Mouse (Mus musculus) heart, postnatal 0 days (tissue): ENCODE results near the gene Fxr2. TPM values are rescaled to one million over a fixed set of nuclear protein-coding genes. Genes with fewer than 3 reads are reported as not detected.

Experiments used
- ATAC-seq: fragments of 200-750 bp; cut with Nextera tagmentation; 2 replicates; pipeline ENCODE4 v1.8.0; 2017; ENCODE audit warnings: low read depth, moderate number of reproducible peaks, moderate library complexity; ENCODE audit not compliant: insufficient read depth
- DNase-seq: peaks from one replicate; pipeline ENCODE4 v3.0.0-alpha.2; 2016; ENCODE audit warnings: low spot score
- H3K27ac ChIP-seq: fragments of 300-500 bp; sonication (generic); 2 replicates; pipeline ENCODE4 v1.5.1; 2014; ENCODE audit warnings: low read depth, mild to moderate bottlenecking
- H3K27me3 ChIP-seq: fragments of 300-500 bp; sonication (generic); 2 replicates; pipeline ENCODE4 v1.6.1; 2014; ENCODE audit warnings: low read length, mixed read lengths; ENCODE audit not compliant: control insufficient read depth, insufficient read depth
- H3K36me3 ChIP-seq: fragments of 300-500 bp; sonication (generic); replicated peaks from 2 replicates; pipeline ENCODE4 v1.6.1; 2014; ENCODE audit warnings: low read length, mixed read lengths; ENCODE audit not compliant: control insufficient read depth, insufficient read depth
- H3K4me1 ChIP-seq: fragments of 300-500 bp; sonication (generic); 2 replicates; pipeline ENCODE4 v1.6.1; 2014; ENCODE audit warnings: antibody characterized with exemption; ENCODE audit not compliant: control insufficient read depth, insufficient read depth
- H3K4me2 ChIP-seq: fragments of 300-500 bp; sonication (generic); 2 replicates; pipeline ENCODE4 v1.6.1; 2014; ENCODE audit warnings: low read depth, mild to moderate bottlenecking, low read length, moderate library complexity
- H3K4me3 ChIP-seq: fragments of 300-500 bp; sonication (generic); 2 replicates; pipeline ENCODE4 v1.5.1; 2014; ENCODE audit warnings: low read depth, low read length
- H3K9ac ChIP-seq: fragments of 300-500 bp; sonication (generic); replicated peaks from 2 replicates; pipeline ENCODE4 v1.6.1; 2014; ENCODE audit warnings: low read depth, low read length, mixed read lengths
- H3K9me3 ChIP-seq: fragments of 300-500 bp; sonication (generic); replicated peaks from 2 replicates; pipeline ENCODE4 v1.6.1; 2016; ENCODE audit warnings: low read length; ENCODE audit not compliant: control insufficient read depth
- CTCF ChIP-seq: IDR thresholded peaks from 2 replicates; pipeline ENCODE4 v1.5.1; 2016; ENCODE audit warnings: antibody characterized with exemption, control low read depth, low read depth
- EP300 ChIP-seq: IDR thresholded peaks from 2 replicates; pipeline ENCODE4 v1.6.1; 2016; ENCODE audit warnings: antibody characterized with exemption, low read depth
- WGBS: fragments of 180-500 bp; shearing (Covaris S2); extraction: QIAGEN DNeasy Blood & Tissue Kit; methylation state at CpG from one replicate; pipeline ENCODE4 v1.1.7; 2014; 5-methylcytosine and 5-hydroxymethylcytosine counted together
- polyA plus RNA-seq: library from polyadenylated mRNA; unstranded; fragments of >200 nt; fragmentation: Nextera tagmentation; extraction: Ambion mirVana; gene quantifications from 2 replicates; pipeline ENCODE4 v1.2.1, GENCODE M21; 2015
- total RNA-seq: library from RNA; depleted of rRNA; stranded (reverse); fragments of >200 nt; gene quantifications from 2 replicates; pipeline ENCODE4 v1.2.3, GENCODE M21; 2014; ENCODE audit warnings: low replicate concordance

Fxr2 gene
- total and polyA plus RNA-seq, 2 experiments from 2014 or later: 15.8 to 64.7 TPM

GRCm38 (mm10) chr11:69679144-69679543, 46.4 kb downstream of the Fxr2 start:
- Histone ChIP-seq H3K9me3 (no peaks in the 10 kb centered on the region), H3K4me3 (no peak overlapping the region), H3K27ac (no peak overlapping the region), H3K4me2 (no peak overlapping the region), H3K9ac (no peak overlapping the region), H3K4me1 (peaks cover 10% of the 10 kb centered on the region), H3K27me3 (no peaks in the 10 kb centered on the region), H3K36me3 (peaks cover 47% of the 10 kb centered on the region)
- ATAC-seq (no peak), DNase-seq (no peak)
- WGBS: 100% methylated on average over 2 of the region's 2 CpGs
- no peak for TF ChIP-seq CTCF
- no peak for TF ChIP-seq EP300

GRCm38 (mm10) chr11:69680136-69680855, 47.5 kb downstream of the Fxr2 start:
- peaks cover 13% of the 10 kb centered on the region for H3K4me1 ChIP-seq
- no peak for ATAC-seq
- H3K4me3 ChIP-seq: no peak overlapping the region
- peaks cover 35% of the 10 kb centered on the region for H3K36me3 ChIP-seq
- WGBS: 89% methylated on average over 30 of the region's 30 CpGs
- TF ChIP-seq EP300 (no peak), CTCF (no peak)
- no peaks in the 10 kb centered on the region for H3K9me3 ChIP-seq
- peak overlapping the region; percentile 85; the same call in 1 of the 2 replicates for H3K9ac ChIP-seq
- H3K27ac ChIP-seq: no peak overlapping the region
- no peaks in the 10 kb centered on the region for H3K27me3 ChIP-seq
- no peak for DNase-seq
- H3K4me2 ChIP-seq: peak overlapping the region; percentile 93; the same call in 1 of the 2 replicates

GRCm38 (mm10) chr11:69681314-69682208, 48.8 kb downstream of the Fxr2 start, which contains the start of gene Senp3:
Senp3 (minus strand) TSS chr11:69682084.
- 0% methylated on average over 68 of the region's 80 CpGs for WGBS
- Histone ChIP-seq H3K4me1 (peaks cover 25% of the 10 kb centered on the region), H3K4me3 (peak within 1 kb of the TSS; percentile 97), H3K27ac (peak within 1 kb of the TSS; percentile 95), H3K4me2 (peak within 1 kb of the TSS; percentile 93), H3K9ac (peak within 1 kb of the TSS; percentile 85), H3K27me3 (no peaks in the 10 kb centered on the region), H3K9me3 (no peaks in the 10 kb centered on the region), H3K36me3 (peaks cover 23% of the 10 kb centered on the region)
- TF ChIP-seq CTCF: no peak
- TF ChIP-seq EP300: no peak
- DNase-seq (peak; percentile 96), ATAC-seq (peak; percentile 95)

GRCm38 (mm10) chr11:69682209-69682839, 49.5 kb downstream of the Fxr2 start:
- no peak for ATAC-seq

GRCm38 (mm10) chr11:69682840-69683533, 50.2 kb downstream of the Fxr2 start:
- peak overlapping the region; percentile 93 for H3K4me2 ChIP-seq
- TF ChIP-seq EP300 (no peak), CTCF (peak; percentile 91)
- DNase-seq (peak; percentile 91), ATAC-seq (peak; percentile 22; the same call in 1 of the 2 replicates)
- H3K9ac ChIP-seq: no peak overlapping the region
- H3K27me3 ChIP-seq: no peaks in the 10 kb centered on the region
- H3K9me3 ChIP-seq: no peaks in the 10 kb centered on the region
- peaks cover 28% of the 10 kb centered on the region for H3K4me1 ChIP-seq
- 19% methylated on average over 12 of the region's 12 CpGs for WGBS
- H3K4me3 ChIP-seq: no peak overlapping the region
- peaks cover 10% of the 10 kb centered on the region for H3K36me3 ChIP-seq
- H3K27ac ChIP-seq: peak overlapping the region; percentile 95

More at GRCm38 (mm10) chr11:69682209-69682839, 49.5 kb downstream of the Fxr2 start:
- 24% methylated on average over 24 of the region's 24 CpGs for WGBS
- DNase-seq: no peak
- H3K4me3 ChIP-seq: peak overlapping the region; percentile 97
- peaks cover 15% of the 10 kb centered on the region for H3K36me3 ChIP-seq
- peak overlapping the region; percentile 85 for H3K9ac ChIP-seq
- peaks cover 28% of the 10 kb centered on the region for H3K4me1 ChIP-seq
- TF ChIP-seq EP300: no peak
- no peak for TF ChIP-seq CTCF
- peak overlapping the region; percentile 95 for H3K27ac ChIP-seq
- H3K4me2 ChIP-seq: peak overlapping the region; percentile 93
- H3K9me3 ChIP-seq: no peaks in the 10 kb centered on the region
- H3K27me3 ChIP-seq: no peaks in the 10 kb centered on the region
